Mouse (Mus musculus): ENCODE measurements around the gene Ttll5.

The Ttll5 gene

GRCm38 (mm10) chr12:85824438-85825264 is at the start of gene Ttll5, which contains the start of gene Erg28:
Gene Ttll5 (plus strand): TSS chr12:85824659.
Gene Erg28 (minus strand): TSS chr12:85824550.
- in situ Hi-C loops (cut with MboI; ENCODE audit: unreplicated experiment in 2 of 2) = loop anchor here in 1 of 2 experiments (5.0 to 25.0 kb wide), 3 partner anchors 317 to 1113 kb away; partner anchors contain the start of gene Cipc

- in situ Hi-C loops (cut with MboI; ENCODE audit: unreplicated experiment in 2 of 2) = no loop called here
Measured at GRCm38 (mm10) chr12:85778962-85779361, 45.5 kb upstream of the Ttll5 start.

GRCm38 (mm10) chr12:85779707-85780106 is 44.8 kb upstream of the Ttll5 start:
- in situ Hi-C loops (cut with MboI; ENCODE audit: unreplicated experiment in 2 of 2) = no loop called here

GRCm38 (mm10) chr12:85781606-85782005 is 42.9 kb upstream of the Ttll5 start:
- in situ Hi-C loops (cut with MboI; ENCODE audit: unreplicated experiment in 2 of 2) = no loop called here

DNA sequence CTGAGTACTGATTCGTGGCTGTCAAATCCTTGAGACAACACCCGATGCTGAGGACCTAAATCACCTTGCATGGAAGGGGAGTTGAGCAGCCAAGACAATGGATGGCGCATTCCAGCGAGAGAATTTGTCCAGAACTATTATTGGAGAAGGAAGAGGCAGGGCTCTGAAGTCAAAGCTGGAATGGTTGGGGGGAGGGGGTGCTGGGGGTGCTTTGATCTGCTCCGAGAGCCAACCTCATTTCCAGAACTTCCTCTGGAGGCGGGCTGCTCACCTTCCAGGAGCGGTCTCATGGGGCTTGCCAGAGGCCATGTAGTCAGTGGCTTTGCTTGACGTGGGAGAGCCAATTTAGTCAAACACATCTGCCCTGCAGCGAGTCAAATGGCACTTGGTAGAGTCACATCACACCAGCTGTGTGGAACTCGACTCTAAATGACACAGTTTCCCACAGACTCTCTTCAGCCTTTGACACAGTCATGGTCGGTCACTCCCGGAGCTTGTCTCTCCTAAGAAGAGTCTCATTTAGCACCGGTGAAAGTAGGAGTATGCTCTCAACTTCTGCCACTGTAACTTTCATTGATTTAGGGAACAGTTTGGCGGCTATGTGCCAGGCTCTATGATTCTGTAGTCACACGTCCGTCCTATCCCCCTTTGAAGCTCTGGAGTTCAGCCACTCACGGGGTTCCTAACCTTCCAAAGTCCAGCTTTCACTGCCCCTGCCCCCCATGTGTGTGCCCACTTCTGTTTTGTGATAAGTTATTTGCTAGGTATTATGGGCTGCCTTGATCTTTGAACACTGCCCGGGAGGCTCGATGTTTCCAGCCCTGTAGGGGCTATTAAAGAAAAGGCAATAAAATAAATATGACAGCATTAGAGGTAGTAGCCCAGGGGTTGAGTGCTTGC is 39.3 kb upstream of the Ttll5 start:
- in situ Hi-C loops (cut with MboI; ENCODE audit: unreplicated experiment in 2 of 2) = no loop called here

DNA sequence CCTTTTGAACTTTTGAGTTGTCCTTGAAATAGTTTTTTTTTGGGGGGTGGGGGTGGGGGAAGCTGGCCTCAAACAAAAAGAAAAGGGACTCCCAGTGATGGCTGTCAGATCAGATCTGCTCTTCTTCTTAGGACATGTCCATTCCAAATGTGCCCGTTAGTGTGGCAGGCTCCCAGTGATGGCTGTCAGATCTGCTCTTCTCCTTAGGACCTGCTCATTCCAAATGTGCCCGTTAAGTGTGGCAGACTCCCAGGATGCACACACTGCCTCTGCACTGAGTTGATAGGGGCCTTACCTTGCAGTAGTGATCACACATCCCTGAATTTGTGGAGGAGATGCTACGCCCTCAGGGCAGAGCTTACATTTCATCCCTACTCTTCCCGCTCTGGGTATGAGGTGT is 32.3 kb upstream of the Ttll5 start:
- in situ Hi-C loops (cut with MboI; ENCODE audit: unreplicated experiment in 2 of 2) = no loop called here

GRCm38 (mm10) chr12:85792821-85793346 is 31.6 kb upstream of the Ttll5 start:
- in situ Hi-C loops (cut with MboI; ENCODE audit: unreplicated experiment in 2 of 2) = no loop called here

DNA sequence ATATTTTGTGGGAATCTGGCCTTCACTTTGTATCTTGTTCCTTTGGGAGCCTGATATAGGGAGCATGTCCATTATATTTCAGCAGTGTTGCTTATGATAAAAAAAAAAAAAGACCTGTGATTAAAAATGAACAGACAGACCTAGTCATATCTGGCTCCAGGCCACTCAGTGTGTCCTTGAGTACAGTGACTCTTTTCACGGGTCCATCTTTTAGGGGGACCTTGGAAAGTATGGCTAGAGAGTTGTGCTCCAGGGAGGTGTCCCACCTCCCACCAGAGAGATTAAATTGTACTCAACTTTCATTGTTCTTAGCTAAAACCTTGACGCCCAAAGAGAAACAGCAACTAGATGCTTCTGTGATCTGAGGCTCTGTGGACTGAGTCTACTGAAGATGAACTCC is 30.4 kb upstream of the Ttll5 start:
- in situ Hi-C loops (cut with MboI; ENCODE audit: unreplicated experiment in 2 of 2) = no loop called here

- in situ Hi-C loops (cut with MboI; ENCODE audit: unreplicated experiment in 2 of 2) = no loop called here
Measured at GRCm38 (mm10) chr12:85795551-85795950, 28.9 kb upstream of the Ttll5 start.

DNA sequence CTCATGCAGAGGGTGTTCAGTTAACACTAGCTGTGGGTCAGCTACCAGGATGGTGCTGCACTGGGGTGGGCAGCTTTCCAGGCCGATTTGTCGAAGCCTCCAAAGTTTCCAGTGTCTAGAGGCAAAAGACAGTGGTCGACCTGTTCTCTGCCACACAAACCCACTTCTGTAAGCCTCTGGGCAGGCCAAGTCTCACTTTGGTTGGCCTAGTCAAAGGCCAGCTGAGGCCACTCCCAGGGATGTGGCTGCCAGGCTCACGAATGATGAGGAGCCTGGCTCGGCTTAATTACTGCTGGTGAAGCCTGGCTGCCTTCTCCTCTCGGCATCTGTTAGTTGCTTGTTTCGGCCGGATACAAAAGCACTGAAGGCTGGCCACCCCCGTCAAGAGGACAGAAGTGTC is 24.4 kb upstream of the Ttll5 start:
- in situ Hi-C loops (cut with MboI; ENCODE audit: unreplicated experiment in 2 of 2) = no loop called here

- in situ Hi-C loops (cut with MboI; ENCODE audit: unreplicated experiment in 2 of 2) = loop anchor here in 1 of 2 experiments (10.0 kb wide), 2 partner anchors 155 to 315 kb away; no protein-coding TSS in a partner anchor
Measured at GRCm38 (mm10) chr12:85809726-85810125, 14.7 kb upstream of the Ttll5 start.

DNA sequence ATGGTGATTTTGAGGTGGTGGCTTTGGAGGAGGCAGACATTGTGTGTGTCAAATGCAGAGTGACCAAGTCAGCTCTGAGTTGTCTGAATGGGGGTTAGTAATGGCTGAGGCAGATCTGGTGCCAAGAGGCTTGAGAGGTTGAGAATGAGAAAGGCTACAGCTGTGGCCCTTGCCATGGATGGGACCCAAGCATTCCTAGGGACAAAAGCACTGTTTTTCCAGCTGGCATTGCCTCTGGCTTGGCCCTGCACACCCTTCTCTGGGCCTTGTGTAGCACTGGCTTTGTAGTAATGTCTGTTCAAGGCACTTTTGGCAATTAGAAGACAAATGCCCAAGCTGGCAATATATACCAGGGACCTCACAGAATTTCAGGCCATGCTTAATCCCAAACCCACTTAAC is 13.5 kb upstream of the Ttll5 start:
- in situ Hi-C loops (cut with MboI; ENCODE audit: unreplicated experiment in 2 of 2) = loop anchor here in 1 of 2 experiments (10.0 kb wide), 2 partner anchors 156 to 316 kb away; no protein-coding TSS in a partner anchor

GRCm38 (mm10) chr12:85811676-85812075 is 12.8 kb upstream of the Ttll5 start:
- in situ Hi-C loops (cut with MboI; ENCODE audit: unreplicated experiment in 2 of 2) = loop anchor here in 1 of 2 experiments (10.0 kb wide), 2 partner anchors 157 to 317 kb away; no protein-coding TSS in a partner anchor

GRCm38 (mm10) chr12:85813599-85813998 is 10.9 kb upstream of the Ttll5 start:
- in situ Hi-C loops (cut with MboI; ENCODE audit: unreplicated experiment in 2 of 2) = loop anchor here in 1 of 2 experiments (10.0 kb wide), 2 partner anchors 159 to 319 kb away; no protein-coding TSS in a partner anchor

- in situ Hi-C loops (cut with MboI; ENCODE audit: unreplicated experiment in 2 of 2) = loop anchor here in 1 of 2 experiments (5.0 kb wide), 2 partner anchors 315 to 480 kb away; no protein-coding TSS in a partner anchor
Measured at GRCm38 (mm10) chr12:85822051-85822450, 2.4 kb upstream of the Ttll5 start.

GRCm38 (mm10) chr12:85825361-85825760 is 902 bp downstream of the Ttll5 start:
- in situ Hi-C loops (cut with MboI; ENCODE audit: unreplicated experiment in 2 of 2) = loop anchor here in 1 of 2 experiments (25.0 kb wide), 1 partner anchor 1112 kb away; the partner anchor contains the start of gene Cipc

- in situ Hi-C loops (cut with MboI; ENCODE audit: unreplicated experiment in 2 of 2) = loop anchor here in 1 of 2 experiments (25.0 kb wide), 1 partner anchor 1111 kb away; the partner anchor contains the start of gene Cipc
Measured at GRCm38 (mm10) chr12:85825822-85826221, 1.4 kb downstream of the Ttll5 start.

DNA sequence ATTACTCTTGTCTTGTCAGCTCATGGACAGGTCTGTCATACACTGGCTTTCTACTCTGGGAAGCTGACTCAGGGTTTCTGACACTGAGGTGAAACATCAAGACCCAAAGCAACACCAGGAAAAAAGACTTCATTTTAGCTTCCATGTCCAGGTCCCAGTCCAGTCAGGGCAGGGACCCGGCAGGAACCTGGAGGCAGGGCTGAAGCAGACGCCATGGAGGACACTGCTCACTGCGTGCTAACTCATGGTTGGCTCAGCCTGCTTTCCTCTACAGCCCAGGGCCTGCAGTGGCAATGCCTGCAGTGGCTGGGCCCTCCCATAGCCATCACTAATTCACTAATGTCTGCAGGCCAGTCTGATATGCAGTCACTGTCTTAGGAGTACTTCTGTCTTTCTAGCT is 4.4 kb downstream of the Ttll5 start:
- in situ Hi-C loops (cut with MboI; ENCODE audit: unreplicated experiment in 2 of 2) = loop anchor here in 1 of 2 experiments (25.0 kb wide), 1 partner anchor 1108 kb away; the partner anchor contains the start of gene Cipc

- in situ Hi-C loops (cut with MboI; ENCODE audit: unreplicated experiment in 2 of 2) = loop anchor here in 1 of 2 experiments (25.0 kb wide), 1 partner anchor 1107 kb away; the partner anchor contains the start of gene Cipc
Measured at GRCm38 (mm10) chr12:85829866-85830265, 5.4 kb downstream of the Ttll5 start.

DNA sequence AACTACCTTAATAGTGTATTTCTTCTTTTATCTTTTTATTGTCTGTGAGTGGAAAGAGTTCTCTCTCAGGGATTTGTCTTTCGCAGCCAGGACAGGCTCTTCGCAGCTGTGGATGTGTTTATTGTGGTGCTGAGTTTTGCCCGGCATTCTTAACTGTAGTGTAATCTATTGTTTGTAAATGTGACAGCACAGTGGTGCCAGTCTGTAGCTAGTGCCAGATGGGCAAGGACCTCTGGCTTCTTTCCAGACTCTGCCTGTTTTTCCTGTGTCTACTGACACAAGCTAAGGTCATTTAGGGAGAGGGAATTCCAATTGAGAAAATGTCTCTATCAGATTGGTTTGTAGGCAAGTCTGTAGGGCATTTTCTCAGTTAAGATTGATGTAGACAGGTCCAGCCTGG is 6.2 kb downstream of the Ttll5 start:
- in situ Hi-C loops (cut with MboI; ENCODE audit: unreplicated experiment in 2 of 2) = loop anchor here in 1 of 2 experiments (25.0 kb wide), 1 partner anchor 1107 kb away; the partner anchor contains the start of gene Cipc

All from v-Abl transformed pro-B cells (cell line).